In the genomic region with DNA sequence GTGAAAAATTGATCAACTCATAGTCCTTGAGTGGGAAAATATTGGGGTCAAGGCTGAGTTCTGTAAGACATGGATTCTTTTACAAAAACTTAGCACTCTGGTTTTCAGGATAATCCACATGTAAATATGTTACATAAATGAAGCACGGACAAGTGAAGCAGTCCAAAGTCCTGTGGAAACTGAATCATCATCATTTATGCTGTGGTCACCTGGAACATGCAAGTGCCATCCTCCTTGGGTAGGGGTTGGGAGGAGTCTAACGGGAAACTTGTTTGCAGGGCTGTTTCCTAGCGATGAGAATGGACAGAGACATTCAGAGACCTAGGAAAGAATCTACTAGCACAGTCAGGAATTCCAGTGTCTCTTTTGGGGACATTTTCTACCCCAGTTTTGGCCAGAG, we compare ENCODE assay signal across 20 mouse cellular contexts.
"Had no signal": no experiment of that assay in that cellular context is flagged by ENCODE, and none has a peak within 500 bp of the region (broad histone marks: within the 10 kb centered on the region; RNA-seq: fewer than 3 reads in every experiment).

No protein-coding gene starts in this region.

- H3K9ac ChIP-seq: hindbrain, embryonic 15.5 days; limb, embryonic 12.5 days; limb, embryonic 15.5 days; liver, embryonic 14.5 days; lung, embryonic 15.5 days; midbrain, embryonic 13.5 days; neural tube, embryonic 13.5 days; stomach, embryonic 15.5 days had no signal

- DNase-seq: left cerebral cortex, postnatal 4 days; lung, adult 18-20 months; lung, postnatal 10 days; lung, postnatal 36 days; retina, postnatal 1 day; right cerebral cortex, postnatal 25 days; spleen, adult 18-20 months; thymus, postnatal 25 days had no signal

- H3K27ac ChIP-seq: hindbrain, embryonic 15.5 days; limb, embryonic 12.5 days; limb, embryonic 15.5 days; liver, embryonic 14.5 days; lung, embryonic 15.5 days; midbrain, embryonic 10.5 days; midbrain, embryonic 13.5 days; neural tube, embryonic 13.5 days; stomach, embryonic 15.5 days had no signal

- H3K4me3 ChIP-seq: hindbrain, embryonic 15.5 days; limb, embryonic 12.5 days; limb, embryonic 15.5 days; lung, embryonic 15.5 days; megakaryocyte, embryonic 14.5 days; midbrain, embryonic 10.5 days; midbrain, embryonic 13.5 days; myocyte; neural tube, embryonic 13.5 days; stomach, embryonic 15.5 days had no signal

- H3K27me3 ChIP-seq: hindbrain, embryonic 15.5 days; limb, embryonic 12.5 days; limb, embryonic 15.5 days; lung, embryonic 15.5 days; megakaryocyte, embryonic 14.5 days; midbrain, embryonic 13.5 days; neural tube, embryonic 13.5 days; stomach, embryonic 15.5 days had no signal

- ATAC-seq: midbrain, embryonic 13.5 days; midbrain, embryonic 16.5 days had no signal

- H3K36me3 ChIP-seq: hindbrain, embryonic 15.5 days; limb, embryonic 12.5 days; limb, embryonic 15.5 days; lung, embryonic 15.5 days; midbrain, embryonic 10.5 days; midbrain, embryonic 13.5 days; neural tube, embryonic 13.5 days; stomach, embryonic 15.5 days had no signal

- H3K4me1 ChIP-seq: hindbrain, embryonic 15.5 days; limb, embryonic 12.5 days; limb, embryonic 15.5 days; lung, embryonic 15.5 days had no signal

- H3K9me3 ChIP-seq: hindbrain, embryonic 15.5 days; limb, embryonic 12.5 days; limb, embryonic 15.5 days; lung, embryonic 15.5 days; megakaryocyte, embryonic 14.5 days; midbrain, embryonic 10.5 days; midbrain, embryonic 13.5 days; neural tube, embryonic 13.5 days; stomach, embryonic 15.5 days had no signal

- H3K4me2 ChIP-seq: hindbrain, embryonic 15.5 days; limb, embryonic 12.5 days; limb, embryonic 15.5 days; lung, embryonic 15.5 days; midbrain, embryonic 13.5 days; neural tube, embryonic 13.5 days; stomach, embryonic 15.5 days had no signal
